Mouse (Mus musculus) liver, embryonic 14.5 days (tissue): ENCODE results near the gene Bivm. TPM values are rescaled to one million over a fixed set of nuclear protein-coding genes. Genes with fewer than 3 reads are reported as not detected.
A peak's percentile ranks its signal among the peaks of the same experiment; 100 is the strongest.

Source experiments
- ATAC-seq: fragments of 200-750 bp; cut with Nextera tagmentation; 2 replicates; pipeline ENCODE4 v1.8.0; 2017; ENCODE audit warnings: moderate number of reproducible peaks, mild to moderate bottlenecking, moderate library complexity; ENCODE audit not compliant: insufficient read depth
- DNase-seq, 3 experiments: peaks; one replicate each; pipeline ENCODE4 v3.0.0-alpha.2; 2012 to 2013; ENCODE audit warnings: low read depth in 3 of 3, low spot score in 3 of 3
- H3K27ac ChIP-seq: fragments of 300-500 bp; sonication (generic); 2 replicates; pipeline ENCODE4 v1.5.1; 2014; ENCODE audit warnings: moderate library complexity, mild to moderate bottlenecking, control low read depth, inconsistent platforms
- H3K27me3 ChIP-seq: fragments of 300-500 bp; sonication (generic); 2 replicates; pipeline ENCODE4 v1.6.1; 2014; ENCODE audit warnings: mild to moderate bottlenecking, low read length, moderate library complexity; ENCODE audit not compliant: control insufficient read depth, insufficient read depth
- H3K36me3 ChIP-seq: fragments of 300-500 bp; sonication (generic); replicated peaks from 2 replicates; pipeline ENCODE4 v1.6.1; 2014; ENCODE audit warnings: low read depth; ENCODE audit not compliant: control insufficient read depth, insufficient read depth
- H3K4me1 ChIP-seq, 2 experiments: fragments of 200-500 bp in 1 of 2; fragments of 300-500 bp in 1 of 2; sonication (generic) in 1 of 2; replicated peaks; 2 replicates each; pipeline ENCODE4 v1.6.1; 2012 to 2014; ENCODE audit warnings: antibody characterized with exemption in 1 of 2, inconsistent platforms in 1 of 2, low read length in 1 of 2; ENCODE audit not compliant: control insufficient read depth in 2 of 2, insufficient read depth in 2 of 2
- H3K4me2 ChIP-seq: fragments of 300-500 bp; sonication (generic); 2 replicates; pipeline ENCODE4 v1.6.1; 2014; ENCODE audit warnings: low read depth, mild to moderate bottlenecking, control low read depth, moderate library complexity
- H3K4me3 ChIP-seq, 2 experiments: fragments of 200-500 bp in 1 of 2; fragments of 300-500 bp in 1 of 2; sonication (generic) in 1 of 2; 2 replicates each; pipeline ENCODE4 v1.5.1; 2012 to 2014; ENCODE audit warnings: low read depth in 2 of 2, low read length in 2 of 2, mild to moderate bottlenecking in 2 of 2, control low read depth in 1 of 2, inconsistent platforms in 1 of 2, moderate library complexity in 1 of 2; ENCODE audit not compliant: insufficient read depth in 1 of 2
- H3K9ac ChIP-seq: fragments of 300-500 bp; sonication (generic); replicated peaks from 2 replicates; pipeline ENCODE4 v1.6.1; 2014; ENCODE audit warnings: mild to moderate bottlenecking, control low read depth, moderate library complexity
- H3K9me3 ChIP-seq: fragments of 300-500 bp; sonication (generic); 2 replicates; pipeline ENCODE4 v1.6.1; 2016; ENCODE audit warnings: low read length, mixed read lengths; ENCODE audit not compliant: control insufficient read depth
- CTCF ChIP-seq: IDR thresholded peaks from 2 replicates; pipeline ENCODE4 v1.5.1; 2016; ENCODE audit warnings: antibody characterized with exemption, low read depth, control low read depth
- EP300 ChIP-seq: IDR thresholded peaks from 2 replicates; pipeline ENCODE4 v1.6.1; 2016; ENCODE audit warnings: antibody characterized with exemption, low read depth
- WGBS: fragments of 180-500 bp; shearing (Covaris S2); extraction: QIAGEN DNeasy Blood & Tissue Kit; methylation state at CpG from one replicate; pipeline ENCODE4 v1.1.7; 2014; ENCODE audit not compliant: insufficient replicate concordance; 5-methylcytosine and 5-hydroxymethylcytosine counted together
- polyA plus RNA-seq, 2 experiments: library from polyadenylated mRNA; depleted of rRNA in 1 of 2; stranded (reverse) in 1 of 2; unstranded in 1 of 2; fragments of >200 nt; fragmentation: Nextera tagmentation in 1 of 2; extraction: Ambion mirVana in 1 of 2; gene quantifications; 2 replicates each; pipeline versions ENCODE4 v1.2.1 to v1.2.3; 2012 to 2014

Gene Bivm
- polyA plus RNA-seq, 2 experiments = 2.8 to 4.0 TPM

DNA sequence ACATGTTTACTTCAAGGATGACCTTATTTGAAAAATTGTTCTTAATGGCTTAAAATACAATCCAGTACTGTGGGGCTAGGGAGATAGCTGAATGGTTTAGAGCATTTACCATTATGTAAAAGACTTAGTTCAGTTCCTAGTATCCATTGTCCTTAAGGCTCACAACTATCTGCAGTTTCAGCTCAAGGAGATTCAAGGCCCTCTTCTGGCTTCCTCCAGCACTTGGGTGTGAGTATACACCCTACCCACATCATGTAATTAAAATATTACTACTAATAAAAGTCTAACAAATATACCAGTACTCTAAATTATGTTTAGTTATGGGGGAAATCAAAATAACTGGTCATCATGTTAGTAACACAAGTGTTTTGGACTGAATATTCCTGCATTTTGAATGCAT lies 1.2 kb upstream of the Bivm start:
- Histone ChIP-seq H3K4me2 (peak overlapping the region; percentile 82), H3K9ac (peak overlapping the region; percentile 48), H3K4me3 (peak overlapping the region; percentile 66 to 94; a peak in 3 of 4 replicates), H3K4me1 (peaks cover 0 to 1% of the 10 kb centered on the region in 2 experiments; a peak in 1 of 4 replicates), H3K9me3 (no peaks in the 10 kb centered on the region), H3K27ac (no peak overlapping the region), H3K36me3 (no peaks in the 10 kb centered on the region; the same call in 1 of the 2 replicates), H3K27me3 (no peaks in the 10 kb centered on the region)
- no peak for ATAC-seq
- no peak for TF ChIP-seq EP300
- TF ChIP-seq CTCF = no peak; the same call in 1 of the 2 replicates
- DNase-seq = no peak

DNA sequence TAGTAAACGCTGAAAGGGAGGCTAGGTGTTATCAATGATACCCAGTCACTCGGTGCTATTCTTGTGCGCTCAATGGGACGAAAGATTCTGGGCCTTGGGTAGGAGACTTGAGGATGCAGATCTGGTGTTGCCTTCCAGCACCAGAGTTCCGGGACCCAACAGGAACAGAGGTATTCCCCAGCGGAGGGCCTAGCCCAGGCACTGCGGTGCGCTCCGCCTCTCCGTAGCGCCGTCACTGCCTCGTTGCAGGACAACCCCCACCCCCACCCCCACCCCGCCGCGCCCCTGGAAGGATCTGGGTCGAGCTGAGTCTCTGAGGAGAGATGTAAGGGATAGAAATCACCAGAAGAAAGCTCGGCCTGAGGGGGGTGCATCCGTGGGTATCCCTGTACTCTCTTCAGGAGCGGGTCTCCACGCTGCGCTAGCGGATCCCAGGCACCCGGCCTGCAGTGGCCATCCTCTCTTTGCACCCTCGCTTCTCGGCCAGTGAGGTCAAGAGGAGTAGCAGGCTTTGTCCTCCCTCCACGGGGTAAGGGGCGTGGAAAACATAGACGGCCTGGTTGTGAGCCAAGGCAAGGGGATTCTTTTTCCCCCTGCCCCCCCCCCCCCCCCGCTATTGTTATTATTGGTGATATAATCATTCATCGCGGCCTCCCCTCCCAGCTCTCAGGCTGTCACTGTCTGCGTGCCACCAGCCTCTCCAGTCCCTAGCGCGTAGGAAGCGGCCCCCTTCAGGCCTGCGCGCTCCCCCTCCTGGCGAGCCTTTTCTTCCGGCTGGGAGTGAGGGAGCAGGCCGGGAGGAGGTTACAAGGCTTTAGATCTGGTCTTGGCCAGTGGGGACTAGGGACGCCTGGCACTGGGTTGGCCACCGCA lies 680 bp downstream of the Bivm start:
- H3K27ac ChIP-seq = peak overlapping the region; percentile 63
- H3K9ac ChIP-seq = peak overlapping the region; percentile 62
- H3K9me3 ChIP-seq = no peaks in the 10 kb centered on the region
- peak; percentile 82 for ATAC-seq
- H3K4me1 ChIP-seq = peaks cover 0 to 1% of the 10 kb centered on the region in 2 experiments; a peak in 1 of 4 replicates
- H3K4me3 ChIP-seq = peak overlapping the region; percentile 66 to 94
- no peaks in the 10 kb centered on the region for H3K36me3 ChIP-seq
- peak; percentile 41 to 55 (median 45) for DNase-seq
- no peaks in the 10 kb centered on the region for H3K27me3 ChIP-seq
- under 1% methylated on average over 42 of the region's 43 CpGs for WGBS
- TF ChIP-seq CTCF (peak; percentile 85), EP300 (no peak)
- H3K4me2 ChIP-seq = peak overlapping the region; percentile 82

DNA sequence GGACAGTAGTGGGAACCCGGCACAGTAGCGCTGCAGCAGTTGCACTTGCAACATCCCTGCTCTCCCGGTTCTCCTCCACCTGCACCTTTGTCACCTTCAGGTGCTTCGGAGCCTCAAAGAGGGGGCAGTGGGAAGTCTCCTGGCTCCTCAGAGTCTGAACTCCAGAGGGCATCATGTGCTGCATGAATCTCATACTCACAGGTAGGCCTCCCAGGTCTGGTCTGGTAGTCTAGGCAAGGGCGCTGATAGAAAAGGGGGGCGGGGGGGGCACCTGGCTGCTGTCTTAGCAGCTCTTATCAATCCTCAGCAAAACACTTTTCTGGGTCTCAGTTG lies 1.3 kb downstream of the Bivm start:
- H3K27me3 ChIP-seq = no peaks in the 10 kb centered on the region
- H3K4me3 ChIP-seq = peak overlapping the region; percentile 66 to 94
- peak overlapping the region; percentile 62 for H3K9ac ChIP-seq
- ATAC-seq = no peak
- peaks cover 0 to 1% of the 10 kb centered on the region in 2 experiments; a peak in 1 of 4 replicates for H3K4me1 ChIP-seq
- no peaks in the 10 kb centered on the region for H3K36me3 ChIP-seq
- TF ChIP-seq CTCF (no peak), EP300 (no peak)
- H3K4me2 ChIP-seq = peak overlapping the region; percentile 82
- DNase-seq = no peak
- no peaks in the 10 kb centered on the region for H3K9me3 ChIP-seq
- H3K27ac ChIP-seq = no peak overlapping the region
- 14% methylated on average over 6 of the region's 6 CpGs for WGBS

DNA sequence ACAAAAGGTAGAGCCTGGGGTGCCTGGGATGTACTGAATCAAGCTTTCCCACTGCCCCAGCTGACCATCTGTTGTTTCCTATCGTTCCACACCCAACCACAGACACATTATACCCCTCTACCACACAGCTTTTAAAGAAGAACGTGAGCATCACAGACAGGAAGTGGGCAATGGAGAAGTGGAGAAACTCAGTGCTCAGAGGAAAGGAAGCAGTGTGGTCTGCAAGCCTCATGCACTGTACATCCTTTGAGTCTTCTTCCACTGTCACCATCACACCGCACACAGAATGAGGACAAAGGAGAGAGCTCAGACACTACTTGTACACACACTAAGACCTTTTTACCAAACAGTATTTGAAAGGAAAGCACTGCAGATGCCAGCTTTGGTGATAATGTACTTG lies 3.5 kb downstream of the Bivm start:
- TF ChIP-seq CTCF (no peak), EP300 (no peak)
- WGBS = 21% methylated on average over 3 of the region's 3 CpGs
- Histone ChIP-seq H3K27ac (no peak overlapping the region), H3K4me1 (peaks cover 0 to 1% of the 10 kb centered on the region in 2 experiments; a peak in 1 of 4 replicates), H3K4me3 (no peak overlapping the region), H3K4me2 (no peak overlapping the region), H3K9ac (no peak overlapping the region), H3K27me3 (no peaks in the 10 kb centered on the region), H3K36me3 (no peaks in the 10 kb centered on the region), H3K9me3 (no peaks in the 10 kb centered on the region)
- DNase-seq (no peak), ATAC-seq (no peak)

DNA sequence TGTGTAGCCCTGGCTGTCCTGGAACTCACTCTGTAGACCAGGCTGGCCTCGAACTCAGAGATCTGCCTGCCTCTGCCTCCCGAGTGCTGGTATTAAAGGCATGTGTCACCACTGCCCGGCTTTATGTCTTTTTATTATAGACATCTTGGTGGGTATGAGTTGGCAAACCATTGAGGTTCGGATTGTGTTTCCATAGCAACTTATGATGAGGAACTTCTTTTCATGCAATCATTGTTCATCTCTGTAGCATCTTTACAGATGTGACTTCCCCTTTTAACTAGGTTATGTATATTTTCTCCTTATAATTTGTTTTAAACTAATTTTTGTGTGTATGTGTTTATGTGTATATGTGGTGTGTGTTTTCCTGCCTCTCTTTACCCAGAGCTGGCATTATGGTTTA lies 6.8 kb downstream of the Bivm start:
- Histone ChIP-seq H3K9me3 (no peaks in the 10 kb centered on the region), H3K36me3 (no peaks in the 10 kb centered on the region), H3K4me2 (no peak overlapping the region), H3K4me1 (no peaks in the 10 kb centered on the region), H3K4me3 (no peak overlapping the region), H3K27me3 (no peaks in the 10 kb centered on the region), H3K9ac (no peak overlapping the region), H3K27ac (no peak overlapping the region)
- DNase-seq (no peak), ATAC-seq (no peak)
- TF ChIP-seq CTCF = no peak
- TF ChIP-seq EP300 = no peak
- WGBS = 63% methylated on average over 4 of the region's 4 CpGs
